In genomic region chr5:125148686-125149085, GRCm38 (mm10) we compare ENCODE assay signal across 9 mouse cellular contexts. TPM values are rescaled to one million over a fixed set of nuclear protein-coding genes. Genes with fewer than 3 reads are reported as not detected.
DNase-seq lines count a peak whose midpoint lies in the region; ATAC-seq and TF ChIP-seq lines count a peak whose summit lies in the region.
"Had no signal": no experiment of that assay in that cellular context is flagged by ENCODE, and none has a peak within 500 bp of the region (broad histone marks: within the 10 kb centered on the region; RNA-seq: fewer than 3 reads in every experiment).

No protein-coding gene starts in this region.

- TF ChIP-seq CTCF in left cerebral cortex, adult 2 months (IDR thresholded peaks at IDR 0.05), result no peak
- TF ChIP-seq CTCF in lung, postnatal 0 days (IDR thresholded peaks at IDR 0.05), result no peak

- 0 out of 2 replicates have a peak, but pooled peaks cover 3% of the 10 kb centered on the region for H3K36me3 ChIP-seq in forebrain, embryonic 14.5 days (ENCODE audit: control insufficient read depth, insufficient read depth, low read length)
- no peaks in the 10 kb centered on the region for H3K36me3 ChIP-seq in lung, postnatal 0 days (ENCODE audit: insufficient read depth, low read length)

- H3K4me1 ChIP-seq in forebrain, embryonic 14.5 days (ENCODE audit: control insufficient read depth, insufficient read depth, low read length), result peaks cover 68% of the 10 kb centered on the region
- peaks cover 31% of the 10 kb centered on the region for H3K4me1 ChIP-seq in lung, postnatal 0 days (ENCODE audit: insufficient read depth, low read depth, low read length)

- ATAC-seq in forebrain, embryonic 14.5 days, result peak; percentile 36; the same call in 1 of the 2 replicates
- ATAC-seq in lung, postnatal 0 days, result peak; percentile 74
- no peak for ATAC-seq in erythroid progenitor cell, adult 5-6 weeks (replicated peaks; ENCODE audit: low FRiP score, poor library complexity, severe bottlenecking)

- WGBS in forebrain, embryonic 14.5 days, result 29% methylated on average over 5 of the region's 5 CpGs
- 21% methylated on average over 5 of the region's 5 CpGs for WGBS in lung, postnatal 0 days

- no peak overlapping the region for H3K4me3 ChIP-seq in left cerebral cortex, adult 2 months
- H3K4me3 ChIP-seq in forebrain, embryonic 14.5 days (ENCODE audit: low read depth, low read length), result no peak overlapping the region
- no peak overlapping the region for H3K4me3 ChIP-seq in lung, postnatal 0 days (ENCODE audit: low read depth, low read length)
- H3K4me3 ChIP-seq: erythroblast, embryonic 14.5 days had no signal

- no peaks in the 10 kb centered on the region for H3K27me3 ChIP-seq in forebrain, embryonic 14.5 days (replicated peaks; ENCODE audit: control insufficient read depth, insufficient read depth, low read length)
- H3K27me3 ChIP-seq in lung, postnatal 0 days (replicated peaks; ENCODE audit: insufficient read depth, low read length), result no peaks in the 10 kb centered on the region

- TF ChIP-seq EP300 in lung, postnatal 0 days (IDR thresholded peaks at IDR 0.05), result no peak

- peak overlapping the region; percentile 43; the same call in 1 of the 2 replicates for H3K9ac ChIP-seq in forebrain, embryonic 14.5 days (ENCODE audit: low read length)
- no peak overlapping the region for H3K9ac ChIP-seq in lung, postnatal 0 days (replicated peaks; ENCODE audit: low read depth)

- H3K9me3 ChIP-seq in forebrain, embryonic 14.5 days (replicated peaks; ENCODE audit: control insufficient read depth, low read length), result no peaks in the 10 kb centered on the region
- no peaks in the 10 kb centered on the region for H3K9me3 ChIP-seq in lung, postnatal 0 days (ENCODE audit: low read length)

- DNase-seq in left cerebral cortex, adult 2 months (ENCODE audit: extremely low spot score in 1 of 2, low spot score in 2 of 2), result no peak
- no peak for DNase-seq in left cerebral cortex, adult 18-20 months (ENCODE audit: low spot score in 2 of 2)
- peak; percentile 78 for DNase-seq in forebrain, embryonic 14.5 days (ENCODE audit: low spot score)
- peak; percentile 70 for DNase-seq in heart, postnatal 25 days (ENCODE audit: low spot score)
- peak; percentile 78 for DNase-seq in lung, postnatal 0 days (ENCODE audit: low spot score)
- no peak for DNase-seq in thymus, postnatal 25 days
- no peak for DNase-seq in frontal cortex, postnatal 36 days (ENCODE audit: low spot score in 2 of 2)

- intact Hi-C loops in left cerebral cortex, adult 2 months (cut with DNase I), result no loop called here
- intact Hi-C loops in heart, postnatal 25 days (cut with DNase I), result no loop called here

- H3K27ac ChIP-seq in left cerebral cortex, adult 2 months, result peak overlapping the region; percentile 77
- H3K27ac ChIP-seq in forebrain, embryonic 14.5 days (ENCODE audit: low read depth, low read length), result peak overlapping the region; percentile 80
- peak overlapping the region; percentile 47; the same call in 1 of the 2 replicates for H3K27ac ChIP-seq in lung, postnatal 0 days (ENCODE audit: low read length)

- peak overlapping the region; percentile 19; the same call in 1 of the 2 replicates for H3K4me2 ChIP-seq in forebrain, embryonic 14.5 days (ENCODE audit: low read length)
- H3K4me2 ChIP-seq in lung, postnatal 0 days (replicated peaks; ENCODE audit: low read depth, low read length), result no peak overlapping the region

RNA-seq across cellular contexts. Expression of gene Ncor2, which starts 30.3 kb away (rescaled TPM):
- total RNA-seq in left cerebral cortex, adult 2 months (2021), result 100 to 1,000 TPM; 228 to 270 TPM
- total RNA-seq in left cerebral cortex, adult 18-20 months (2021), result 100 to 1,000 TPM; 177 to 208 TPM
- 15.1 and 22.3 TPM in 2 replicates for polyA plus RNA-seq in forebrain, embryonic 14.5 days (2014; fragmentation: Nextera tagmentation; extraction: Ambion mirVana)
- total RNA-seq in heart, postnatal 25 days (2021), result 10 to 100 TPM; 67.8 to 89.5 TPM
- polyA plus RNA-seq in lung, postnatal 0 days (2015; fragmentation: Nextera tagmentation; extraction: Ambion mirVana), result 20.2 and 23.9 TPM in 2 replicates
- 10.5 and 37.3 TPM in 2 replicates for total RNA-seq in erythroid progenitor cell, adult 5-6 weeks (2015; ENCODE audit: low replicate concordance)
- 0.91 and 2.6 TPM in 2 replicates for total RNA-seq in erythroid progenitor cell, adult 5-6 weeks (2017; ENCODE audit: low replicate concordance)

Comparison
In these comparisons a context has a peak if more than half of its experiments do, and no peak if none do; other contexts are left out.
1. DNase-seq: peak in forebrain, embryonic 14.5 days (single experiment), heart, postnatal 25 days (single experiment) and lung, postnatal 0 days (single experiment); none in left cerebral cortex, adult 2 months (0 of 2), left cerebral cortex, adult 18-20 months (0 of 2), thymus, postnatal 25 days (single experiment) and frontal cortex, postnatal 36 days (0 of 2).
2. Peak in every context shown above with its lines, with median percentiles within 50 percentile points of each other: H3K27ac ChIP-seq.